Mouse (Mus musculus) liver, embryonic 14.5 days (tissue): ENCODE measurements around the gene B3gnt2.

Experiments used
- CTCF ChIP-seq: IDR thresholded peaks from 2 replicates; pipeline ENCODE4 v1.5.1; 2016; ENCODE audit warnings: antibody characterized with exemption, low read depth, control low read depth
- EP300 ChIP-seq: IDR thresholded peaks from 2 replicates; pipeline ENCODE4 v1.6.1; 2016; ENCODE audit warnings: antibody characterized with exemption, low read depth

DNA sequence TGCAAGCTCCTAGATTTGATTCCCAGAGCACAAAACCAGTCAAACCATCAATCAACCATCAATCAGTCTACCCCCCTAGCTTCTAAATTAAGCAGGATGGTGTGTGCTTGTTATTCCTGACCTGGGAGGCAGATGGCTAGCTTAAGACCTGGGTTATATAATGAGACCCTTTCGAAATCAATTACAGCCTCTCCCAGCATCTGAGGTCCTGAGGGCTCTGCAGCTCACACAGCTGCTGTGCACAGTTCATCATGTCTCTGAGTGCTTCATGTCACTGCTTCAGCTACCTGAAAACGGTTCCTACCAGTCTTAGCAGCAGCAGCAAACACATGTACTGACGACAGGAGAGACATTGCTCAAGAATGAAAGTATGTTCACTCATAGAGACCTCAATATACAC, 32.3 kb upstream of the B3gnt2 start:
- TF ChIP-seq CTCF (no peak), EP300 (no peak)
